Mouse (Mus musculus) embryo, embryonic 11 days (tissue): Measurements from ENCODE around the gene Pign.

ENCODE experiments used
- DNase-seq: peaks from one replicate; pipeline ENCODE4 v3.0.0-alpha.2; 2015

Pign gene

DNA sequence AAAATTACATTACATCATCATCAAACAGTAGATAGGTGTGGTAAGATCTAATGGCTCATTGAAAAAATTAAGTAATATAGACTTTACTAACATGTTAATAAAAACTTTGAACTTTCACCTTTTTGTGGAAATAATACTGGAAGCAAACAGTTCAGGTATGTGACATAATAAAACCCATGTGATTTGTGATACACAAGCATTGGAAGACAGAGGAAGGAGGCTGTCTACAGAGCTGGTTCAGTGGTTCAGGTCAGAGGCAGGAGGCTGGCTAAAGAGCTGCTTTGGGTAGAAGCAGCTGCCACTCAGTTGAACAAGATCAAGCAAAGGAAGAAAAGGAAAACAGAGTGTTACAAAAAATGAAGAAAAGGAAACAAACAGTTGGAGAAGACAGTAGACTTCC, 107.4 kb downstream of the Pign start:
- no peak for DNase-seq

GRCm38 (mm10) chr1:105555192-105555718, 108.2 kb downstream of the Pign start:
- peak; percentile 11 for DNase-seq

DNA sequence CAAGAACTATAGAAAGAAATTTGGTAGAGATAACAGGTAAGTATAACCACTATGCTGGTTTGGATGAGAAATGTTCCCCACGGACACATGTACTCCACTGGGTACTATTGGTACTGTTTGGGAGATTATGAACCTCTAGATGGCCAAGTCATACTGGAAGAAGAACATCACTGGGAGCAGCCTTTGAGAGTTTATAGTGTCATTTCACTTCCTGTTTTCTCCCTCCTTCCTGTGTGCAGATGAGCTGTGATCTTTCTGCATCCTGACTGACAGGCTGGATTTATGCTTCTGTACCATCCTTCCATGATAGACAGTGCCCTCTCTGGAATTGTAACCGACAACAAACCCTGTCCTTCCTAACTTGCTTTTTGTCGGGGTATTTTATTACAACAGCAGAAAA, 110.3 kb downstream of the Pign start:
- DNase-seq, result no peak

- no peak for DNase-seq
These were observed 113.3 kb downstream of the Pign start for GRCm38 (mm10) chr1:105550163-105550562.

GRCm38 (mm10) chr1:105549648-105550047, 113.8 kb downstream of the Pign start:
- DNase-seq, result no peak

DNA sequence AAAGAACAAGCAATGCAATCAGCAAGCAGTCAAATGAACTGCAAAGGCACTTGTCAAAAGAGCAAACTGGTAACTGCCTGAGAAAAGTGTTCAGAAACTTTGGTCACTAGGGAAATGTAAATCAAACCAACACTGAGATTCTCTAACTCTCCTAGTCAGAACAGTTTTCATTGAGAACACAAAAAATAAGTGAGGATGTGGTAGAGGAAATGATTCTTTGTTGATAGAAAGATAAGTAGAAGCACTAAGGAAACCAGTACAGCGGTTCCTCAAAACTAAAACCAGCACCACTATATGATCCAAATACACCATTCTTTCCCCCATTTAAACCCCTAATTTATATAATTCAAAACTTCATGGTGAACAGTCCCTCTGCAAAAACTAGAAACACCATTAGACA, 120.4 kb downstream of the Pign start:
- no peak for DNase-seq

GRCm38 (mm10) chr1:105523768-105524167, 139.7 kb downstream of the Pign start:
- no peak for DNase-seq

DNA sequence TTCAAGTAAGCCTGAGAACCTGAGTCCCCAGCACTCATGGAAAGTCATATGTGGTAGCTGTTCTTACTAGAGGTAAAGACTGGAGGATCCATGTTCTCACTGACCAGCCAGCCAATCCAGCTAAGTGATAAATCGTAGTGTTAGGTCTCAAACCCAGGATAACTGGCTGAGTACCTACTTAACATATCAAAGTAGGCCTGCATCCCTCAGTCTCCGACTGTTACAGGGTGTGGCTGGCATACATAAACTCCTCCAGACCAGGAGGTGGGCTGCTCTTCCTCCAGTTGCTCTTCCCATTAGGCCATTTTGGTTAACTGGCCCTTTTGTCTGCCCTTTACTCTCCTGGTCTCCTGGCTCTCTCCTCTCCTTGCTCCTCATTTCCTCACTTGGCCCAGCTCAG, 141.2 kb downstream of the Pign start:
- DNase-seq, result no peak

DNA sequence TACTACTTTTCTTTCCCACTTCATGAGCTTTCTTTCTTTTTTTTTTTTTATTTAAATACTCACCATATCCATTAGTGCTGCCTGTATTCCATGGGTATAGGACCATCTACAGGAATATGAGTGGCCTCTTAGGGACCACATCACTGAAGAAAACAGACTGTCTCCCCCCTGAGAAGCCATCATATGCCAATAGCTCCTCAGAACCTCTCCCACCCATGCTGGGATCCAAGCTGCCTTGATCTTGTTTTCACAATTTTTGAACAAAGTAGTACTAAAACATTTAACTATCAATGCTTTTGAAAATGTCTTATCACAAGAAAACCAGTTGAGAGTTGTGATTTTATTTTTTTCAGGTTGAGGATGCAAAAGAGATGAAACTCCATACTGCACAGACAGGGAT, 145.4 kb downstream of the Pign start:
- DNase-seq, result no peak

GRCm38 (mm10) chr1:105507116-105507515, 156.4 kb downstream of the Pign start:
- DNase-seq, result no peak

DNA sequence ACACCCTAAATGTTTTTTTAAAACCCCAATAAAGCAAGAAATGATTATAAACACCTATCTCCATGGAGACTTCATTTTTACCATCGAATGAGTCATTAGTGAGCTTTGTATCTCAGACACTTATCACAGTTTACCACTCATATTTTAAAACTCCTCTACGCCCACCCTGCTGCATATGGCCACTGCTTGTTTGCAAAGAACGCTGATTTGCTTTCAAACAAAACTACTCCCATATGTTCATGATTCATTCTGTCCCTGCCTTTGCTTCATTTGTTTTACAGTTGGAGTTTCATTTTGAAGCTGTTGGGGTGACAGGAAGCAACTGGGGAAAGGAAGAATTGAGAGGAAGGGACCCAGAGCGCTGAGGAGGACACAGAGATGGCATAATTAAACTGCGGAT, 170.9 kb downstream of the Pign start:
- DNase-seq, result no peak

DNA sequence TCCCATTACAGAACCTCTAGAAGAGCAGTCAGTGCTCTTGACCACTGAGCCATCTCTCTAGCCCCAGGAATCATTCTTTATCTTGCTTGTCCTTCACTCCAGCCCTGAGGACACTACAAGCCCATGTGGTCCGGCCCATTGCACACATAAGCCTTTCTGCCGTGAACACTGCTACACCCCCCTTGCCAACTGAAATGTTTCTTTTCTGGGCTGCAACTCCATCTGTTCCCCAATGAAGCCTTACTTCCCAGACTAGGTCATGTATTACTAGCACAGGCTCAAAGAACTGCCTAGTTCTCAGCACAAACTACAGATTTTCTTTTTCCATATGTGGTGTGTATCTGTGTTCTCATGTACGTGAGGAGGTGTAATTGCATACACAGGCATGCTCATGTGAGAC, 174.0 kb downstream of the Pign start:
- no peak for DNase-seq

GRCm38 (mm10) chr1:105487037-105487436, 176.4 kb downstream of the Pign start:
- DNase-seq, result no peak
